Mouse (Mus musculus) telencephalon, adult 2 months (tissue): ENCODE measurements around the gene Pga5.

ENCODE experiments used
- DNase-seq: peaks from one replicate; pipeline ENCODE4 v3.0.0-alpha.2; 2011; ENCODE audit warnings: low read depth, low spot score

Pga5 gene

GRCm38 (mm10) chr19:10703470-10703869, 25.6 kb upstream of the Pga5 start:
- no peak for DNase-seq

GRCm38 (mm10) chr19:10702125-10702524, 24.3 kb upstream of the Pga5 start:
- DNase-seq: no peak

GRCm38 (mm10) chr19:10701013-10701726, 23.3 kb upstream of the Pga5 start:
- DNase-seq: no peak

GRCm38 (mm10) chr19:10699851-10700250, 22.0 kb upstream of the Pga5 start:
- DNase-seq: no peak

- no peak for DNase-seq
Measured at GRCm38 (mm10) chr19:10698131-10698991, 20.5 kb upstream of the Pga5 start.

GRCm38 (mm10) chr19:10695801-10696200, 17.9 kb upstream of the Pga5 start:
- no peak for DNase-seq

GRCm38 (mm10) chr19:10693926-10694682, 16.2 kb upstream of the Pga5 start:
- no peak for DNase-seq

GRCm38 (mm10) chr19:10692361-10692760, 14.5 kb upstream of the Pga5 start:
- DNase-seq: no peak

- DNase-seq: no peak
Measured at GRCm38 (mm10) chr19:10691660-10692059, 13.8 kb upstream of the Pga5 start.

- no peak for DNase-seq
Measured at GRCm38 (mm10) chr19:10691121-10691520, 13.2 kb upstream of the Pga5 start.

GRCm38 (mm10) chr19:10690336-10690735, 12.5 kb upstream of the Pga5 start:
- no peak for DNase-seq

- no peak for DNase-seq
Measured at GRCm38 (mm10) chr19:10689470-10690166, 11.7 kb upstream of the Pga5 start.

- DNase-seq: peak; percentile 82
Measured at GRCm38 (mm10) chr19:10688537-10689352, 10.9 kb upstream of the Pga5 start, which contains the start of gene Vps37c. Gene Vps37c, plus strand, starts transcription at chr19:10688735.

GRCm38 (mm10) chr19:10685727-10686126, 7.9 kb upstream of the Pga5 start:
- no peak for DNase-seq

GRCm38 (mm10) chr19:10685081-10685480, 7.2 kb upstream of the Pga5 start:
- DNase-seq: no peak

- DNase-seq: no peak
Measured at GRCm38 (mm10) chr19:10681571-10681970, 3.7 kb upstream of the Pga5 start.

- DNase-seq: no peak
Measured at GRCm38 (mm10) chr19:10678772-10679067, 849 bp upstream of the Pga5 start.

- DNase-seq: no peak
Measured at GRCm38 (mm10) chr19:10676656-10677055, 1.2 kb downstream of the Pga5 start.

GRCm38 (mm10) chr19:10673275-10673674, 4.6 kb downstream of the Pga5 start:
- DNase-seq: no peak

- no peak for DNase-seq
Measured at GRCm38 (mm10) chr19:10671854-10672417, 5.9 kb downstream of the Pga5 start.
